Mouse (Mus musculus): ENCODE measurements around the gene Cand2.

DNA sequence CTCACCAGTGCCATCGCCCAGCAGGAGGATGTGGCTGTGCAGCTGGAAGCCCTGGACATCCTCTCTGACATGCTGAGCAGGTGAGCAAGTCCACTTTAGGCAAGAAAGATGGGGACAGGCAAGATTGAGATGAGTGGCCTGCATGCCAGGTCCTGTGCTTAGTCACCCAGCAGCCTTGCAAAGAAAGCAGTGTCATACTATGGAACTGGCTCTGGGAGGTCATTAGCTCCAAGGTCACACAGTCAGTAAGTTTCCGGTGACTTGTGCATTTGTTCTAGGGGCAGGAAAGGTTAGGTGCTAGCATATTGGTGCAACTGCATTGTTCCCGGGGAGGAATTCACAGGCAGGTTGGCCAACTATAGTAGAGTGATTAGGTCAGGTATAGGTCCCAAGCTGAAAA lies 8.4 kb downstream of the Cand2 start:
- TF ChIP-seq UBTF (IDR thresholded peaks at IDR 0.05; ENCODE audit: low read depth, low read length) = no peak
- TF ChIP-seq CTCF (conservative IDR thresholded peaks at IDR 0.05 in 1 of 2, IDR thresholded peaks at IDR 0.05 in 1 of 2; ENCODE audit: low read depth in 2 of 2, low read length in 2 of 2) = no peak
- no peak for TF ChIP-seq MAX (IDR thresholded peaks at IDR 0.05; ENCODE audit: low read length)
- no peak for TF ChIP-seq POLR2A (IDR thresholded peaks at IDR 0.05; ENCODE audit: low read depth, low read length)
- TF ChIP-seq EP300 (IDR thresholded peaks at IDR 0.05; ENCODE audit: low read length) = no peak
- TF ChIP-seq NELFE (IDR thresholded peaks at IDR 0.05; ENCODE audit: low read depth, low read length) = no peak
- no peak for TF ChIP-seq ELF1 (IDR thresholded peaks at IDR 0.05; ENCODE audit: low read depth, low read length)
- no peak for TF ChIP-seq USF2 (conservative IDR thresholded peaks at IDR 0.05; ENCODE audit: low read depth, low read length)
- TF ChIP-seq E2F4 (IDR thresholded peaks at IDR 0.05; ENCODE audit: insufficient replicate concordance, low read depth, low read length) = no peak
- TF ChIP-seq SMC3 (IDR thresholded peaks at IDR 0.05; ENCODE audit: low read depth, low read length) = no peak
- TF ChIP-seq RCOR1 (conservative IDR thresholded peaks at IDR 0.05; ENCODE audit: low read depth, low read length) = no peak
- no peak for TF ChIP-seq MAZ (IDR thresholded peaks at IDR 0.05; ENCODE audit: low read depth, low read length)
- TF ChIP-seq HCFC1 (IDR thresholded peaks at IDR 0.05; ENCODE audit: low read depth, low read length) = no peak
- no peak for TF ChIP-seq ZC3H11A (IDR thresholded peaks at IDR 0.05; ENCODE audit: low read depth, low read length)

Data from CH12.LX (cell line).